Mouse (Mus musculus): ENCODE results near the gene Ppp1ca. TPM values are rescaled to one million over a fixed set of nuclear protein-coding genes. Genes with fewer than 3 reads are reported as not detected.

Ppp1ca gene
- polyA plus RNA-seq, 1 experiment from 2014 or later, result 799 TPM

DNA sequence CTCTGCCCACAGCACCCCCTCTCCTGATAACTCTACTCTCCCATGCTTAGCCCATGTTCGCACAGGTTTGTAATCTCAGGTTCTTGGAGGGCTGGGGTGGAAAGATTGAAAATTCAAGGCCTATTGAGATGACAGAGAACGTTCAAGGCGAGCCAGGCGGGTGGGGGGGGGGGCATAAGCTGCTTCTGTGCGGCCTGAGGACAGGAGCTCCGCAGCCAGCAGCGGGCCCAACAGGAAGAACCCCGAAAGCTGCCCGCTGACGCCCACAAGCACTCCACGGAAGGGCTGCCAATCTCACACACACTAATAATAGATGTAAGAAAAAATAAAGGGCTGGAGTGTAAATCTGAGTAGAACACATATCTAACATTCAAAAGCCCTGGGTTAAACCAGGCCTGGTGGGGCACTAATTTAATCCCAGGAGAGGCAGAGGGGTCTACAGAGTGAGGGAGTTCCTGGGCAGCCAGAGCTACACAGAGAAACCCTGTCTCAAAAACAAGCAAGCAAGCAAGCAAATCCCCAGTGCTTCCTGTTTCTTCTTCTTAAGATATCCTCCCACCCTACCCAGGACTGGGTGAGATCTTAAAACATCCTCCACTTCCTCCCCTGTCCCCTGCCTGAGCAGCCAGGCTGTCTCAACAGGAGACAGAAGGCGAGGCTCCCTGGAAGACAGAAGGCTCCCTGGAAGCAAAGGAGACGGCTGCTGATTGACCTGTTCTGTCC is 11.9 kb downstream of the Ppp1ca start:
- Histone ChIP-seq H3K36me3 (ENCODE audit: control insufficient read depth, insufficient read depth, low read length) (0 out of 2 replicates have a peak, but pooled peaks cover 2% of the 10 kb centered on the region), H3K4me1 (ENCODE audit: control insufficient read depth, insufficient read depth, low read length) (peaks cover 12% of the 10 kb centered on the region), H3K4me3 (ENCODE audit: low read length) (no peak overlapping the region), H3K9me3 (ENCODE audit: control insufficient read depth, low read length) (no peaks in the 10 kb centered on the region), H3K27me3 (replicated peaks; ENCODE audit: control insufficient read depth, insufficient read depth, low read length) (no peaks in the 10 kb centered on the region), H3K27ac (ENCODE audit: low read length) (no peak overlapping the region), H3K9ac (ENCODE audit: low read depth, low read length) (no peak overlapping the region), H3K4me2 (ENCODE audit: low read depth, low read length) (no peak overlapping the region)
- no peak for ATAC-seq
- 70% methylated on average over 13 of the region's 13 CpGs for WGBS

DNA sequence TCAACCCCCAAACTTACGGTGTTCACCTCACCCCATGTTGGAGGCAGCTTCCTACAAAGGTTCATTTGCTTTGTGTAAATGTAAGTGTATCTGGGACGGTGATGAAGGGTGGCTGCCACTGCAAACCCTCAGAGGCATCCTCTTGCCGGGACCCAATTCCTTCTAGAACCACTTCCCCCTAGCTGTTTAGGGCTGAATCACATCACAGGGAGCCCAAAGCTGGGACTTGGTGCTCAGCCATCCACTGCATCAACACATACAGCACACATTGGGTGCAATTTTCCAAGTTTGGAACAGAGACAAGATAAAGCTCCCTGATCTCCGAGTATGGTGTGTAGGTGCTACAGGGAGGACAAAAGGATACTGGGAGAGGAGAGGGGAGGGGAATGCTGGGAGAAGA is 13.0 kb downstream of the Ppp1ca start:
- Histone ChIP-seq H3K9me3 (ENCODE audit: control insufficient read depth, low read length) (no peaks in the 10 kb centered on the region), H3K4me1 (ENCODE audit: control insufficient read depth, insufficient read depth, low read length) (peaks cover 12% of the 10 kb centered on the region), H3K9ac (ENCODE audit: low read depth, low read length) (no peak overlapping the region), H3K4me3 (ENCODE audit: low read length) (no peak overlapping the region), H3K36me3 (ENCODE audit: control insufficient read depth, insufficient read depth, low read length) (no peaks in the 10 kb centered on the region), H3K27ac (ENCODE audit: low read length) (no peak overlapping the region), H3K4me2 (ENCODE audit: low read depth, low read length) (no peak overlapping the region), H3K27me3 (replicated peaks; ENCODE audit: control insufficient read depth, insufficient read depth, low read length) (no peaks in the 10 kb centered on the region)
- 59% methylated on average over 4 of the region's 4 CpGs for WGBS
- no peak for ATAC-seq

DNA sequence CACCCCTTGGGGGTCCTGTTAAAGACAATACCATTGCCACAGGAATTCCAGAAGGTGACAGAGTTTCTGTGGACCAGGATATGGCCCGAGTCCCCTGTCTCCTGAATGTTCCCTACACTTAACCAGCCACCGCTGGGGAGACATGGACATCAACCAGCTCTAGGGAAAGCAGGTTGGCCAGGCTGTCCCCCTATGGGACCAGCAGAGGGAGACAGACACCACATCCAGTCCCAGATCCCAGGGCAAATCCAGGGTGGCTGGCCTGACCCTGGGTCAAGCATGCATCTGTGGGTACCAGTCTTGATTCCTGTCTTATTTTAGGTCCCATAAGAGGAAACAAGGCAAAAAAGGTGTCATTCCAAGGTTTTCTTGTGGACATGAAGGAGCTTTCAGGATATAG is 15.1 kb downstream of the Ppp1ca start:
- no peaks in the 10 kb centered on the region for H3K27me3 ChIP-seq (replicated peaks; ENCODE audit: control insufficient read depth, insufficient read depth, low read length)
- no peaks in the 10 kb centered on the region for H3K9me3 ChIP-seq (ENCODE audit: control insufficient read depth, low read length)
- H3K4me1 ChIP-seq (ENCODE audit: control insufficient read depth, insufficient read depth, low read length), result peaks cover 3% of the 10 kb centered on the region; the same call in 1 of the 2 replicates
- H3K4me3 ChIP-seq (ENCODE audit: low read length), result no peak overlapping the region
- no peak overlapping the region for H3K27ac ChIP-seq (ENCODE audit: low read length)
- ATAC-seq, result peak; percentile 64; the same call in 1 of the 2 replicates
- 5% methylated on average over 2 of the region's 2 CpGs for WGBS
- H3K9ac ChIP-seq (ENCODE audit: low read depth, low read length), result no peak overlapping the region
- H3K36me3 ChIP-seq (ENCODE audit: control insufficient read depth, insufficient read depth, low read length), result no peaks in the 10 kb centered on the region
- H3K4me2 ChIP-seq (ENCODE audit: low read depth, low read length), result no peak overlapping the region

DNA sequence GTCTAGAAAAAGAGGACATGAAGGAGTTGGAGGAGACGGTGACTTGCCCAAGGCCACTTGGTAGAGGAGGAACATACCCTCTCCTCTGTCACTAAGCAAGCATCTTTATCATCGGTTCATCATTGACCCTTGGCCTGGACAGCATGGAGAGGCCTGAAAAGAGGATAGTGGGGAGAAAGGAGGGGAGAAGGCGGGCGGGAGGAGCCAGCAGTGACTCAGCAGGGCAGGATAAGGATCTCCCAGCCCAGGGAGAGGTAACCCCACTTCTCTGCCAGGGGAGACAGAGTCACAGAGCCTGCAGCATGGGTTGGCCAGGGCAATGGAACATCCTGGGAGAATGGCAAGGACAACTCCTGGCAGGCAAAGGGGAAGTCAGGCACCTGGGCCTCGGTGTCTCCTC is 16.7 kb downstream of the Ppp1ca start:
- Histone ChIP-seq H3K9ac (ENCODE audit: low read depth, low read length) (no peak overlapping the region), H3K4me1 (ENCODE audit: control insufficient read depth, insufficient read depth, low read length) (peaks cover 14% of the 10 kb centered on the region), H3K27me3 (replicated peaks; ENCODE audit: control insufficient read depth, insufficient read depth, low read length) (no peaks in the 10 kb centered on the region), H3K27ac (ENCODE audit: low read length) (no peak overlapping the region), H3K9me3 (ENCODE audit: control insufficient read depth, low read length) (no peaks in the 10 kb centered on the region), H3K4me3 (ENCODE audit: low read length) (no peak overlapping the region), H3K36me3 (ENCODE audit: control insufficient read depth, insufficient read depth, low read length) (no peaks in the 10 kb centered on the region), H3K4me2 (ENCODE audit: low read depth, low read length) (no peak overlapping the region)
- ATAC-seq, result no peak
- 70% methylated on average over 5 of the region's 5 CpGs for WGBS

DNA sequence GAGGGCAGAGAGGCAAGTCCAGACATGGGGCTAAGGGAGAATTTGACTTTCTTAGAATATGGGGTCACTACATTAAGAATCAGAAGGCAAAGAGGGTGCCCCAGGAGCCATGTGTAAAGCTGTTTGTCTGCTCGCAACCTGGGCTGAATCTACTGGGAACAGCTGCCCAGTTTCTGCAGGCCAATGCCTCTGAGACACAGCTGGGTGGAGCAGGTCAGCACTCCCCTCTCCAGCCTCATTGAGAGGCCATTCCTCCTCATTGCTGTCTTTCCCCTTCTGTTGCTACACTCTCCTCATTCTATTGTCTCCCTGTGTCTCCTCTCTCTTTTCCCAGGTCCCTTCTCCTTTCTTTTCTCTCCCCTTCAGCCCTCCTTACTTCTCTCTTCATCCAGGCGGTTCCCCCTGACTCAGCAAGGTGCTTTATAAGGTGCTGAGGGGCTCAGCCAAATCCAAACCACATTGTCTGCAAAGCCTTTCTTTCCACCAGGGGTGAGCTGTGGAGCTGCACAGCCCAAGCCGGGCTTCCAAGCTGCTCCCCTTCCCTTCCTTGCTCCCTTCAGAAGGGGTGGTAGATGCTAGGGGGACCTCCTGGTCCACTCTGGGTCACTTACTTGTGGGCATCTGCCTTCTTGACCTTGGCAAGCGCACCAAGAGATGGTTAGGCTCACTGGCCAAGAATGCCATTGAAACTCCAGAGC is 20.2 kb downstream of the Ppp1ca start:
- Histone ChIP-seq H3K27ac (ENCODE audit: low read length) (no peak overlapping the region), H3K9ac (ENCODE audit: low read depth, low read length) (peak overlapping the region; percentile 16; the same call in 1 of the 2 replicates), H3K9me3 (ENCODE audit: control insufficient read depth, low read length) (no peaks in the 10 kb centered on the region), H3K36me3 (ENCODE audit: control insufficient read depth, insufficient read depth, low read length) (no peaks in the 10 kb centered on the region), H3K27me3 (replicated peaks; ENCODE audit: control insufficient read depth, insufficient read depth, low read length) (no peaks in the 10 kb centered on the region), H3K4me2 (ENCODE audit: low read depth, low read length) (no peak overlapping the region), H3K4me1 (ENCODE audit: control insufficient read depth, insufficient read depth, low read length) (peaks cover 33% of the 10 kb centered on the region), H3K4me3 (ENCODE audit: low read length) (no peak overlapping the region)
- WGBS, result 59% methylated on average over 4 of the region's 4 CpGs
- no peak for ATAC-seq

DNA sequence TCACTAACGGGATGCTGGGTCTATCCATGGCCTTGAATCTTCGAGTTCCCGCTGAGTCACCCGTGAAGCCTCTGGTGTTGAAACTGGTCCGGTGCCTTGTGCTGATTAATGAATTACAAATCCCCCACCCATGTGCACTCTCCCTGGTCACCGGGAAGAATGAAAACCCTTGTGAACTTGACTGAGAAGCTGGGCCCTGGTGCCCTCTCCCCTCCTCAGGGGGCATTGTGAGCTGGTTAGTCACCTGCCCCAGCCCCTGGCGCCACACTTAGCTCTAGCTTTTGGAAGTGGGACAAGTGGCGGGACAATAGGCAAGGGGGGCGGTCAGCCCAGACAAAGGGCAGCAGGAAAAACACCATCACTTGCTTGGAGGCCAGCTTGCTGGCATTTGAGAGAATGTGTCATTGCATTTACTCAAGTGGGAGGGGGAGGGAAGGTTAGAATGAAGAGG is 21.7 kb downstream of the Ppp1ca start:
- ATAC-seq, result peak; percentile 35
- no peaks in the 10 kb centered on the region for H3K36me3 ChIP-seq (ENCODE audit: control insufficient read depth, insufficient read depth, low read length)
- H3K9ac ChIP-seq (ENCODE audit: low read depth, low read length), result peak overlapping the region; percentile 98
- peak overlapping the region; percentile 96 for H3K27ac ChIP-seq (ENCODE audit: low read length)
- no peaks in the 10 kb centered on the region for H3K27me3 ChIP-seq (replicated peaks; ENCODE audit: control insufficient read depth, insufficient read depth, low read length)
- peaks cover 48% of the 10 kb centered on the region for H3K4me1 ChIP-seq (ENCODE audit: control insufficient read depth, insufficient read depth, low read length)
- WGBS, result 9% methylated on average over 9 of the region's 9 CpGs
- no peaks in the 10 kb centered on the region for H3K9me3 ChIP-seq (ENCODE audit: control insufficient read depth, low read length)
- peak overlapping the region; percentile 87 for H3K4me3 ChIP-seq (ENCODE audit: low read length)
- peak overlapping the region; percentile 96 for H3K4me2 ChIP-seq (ENCODE audit: low read depth, low read length)

DNA sequence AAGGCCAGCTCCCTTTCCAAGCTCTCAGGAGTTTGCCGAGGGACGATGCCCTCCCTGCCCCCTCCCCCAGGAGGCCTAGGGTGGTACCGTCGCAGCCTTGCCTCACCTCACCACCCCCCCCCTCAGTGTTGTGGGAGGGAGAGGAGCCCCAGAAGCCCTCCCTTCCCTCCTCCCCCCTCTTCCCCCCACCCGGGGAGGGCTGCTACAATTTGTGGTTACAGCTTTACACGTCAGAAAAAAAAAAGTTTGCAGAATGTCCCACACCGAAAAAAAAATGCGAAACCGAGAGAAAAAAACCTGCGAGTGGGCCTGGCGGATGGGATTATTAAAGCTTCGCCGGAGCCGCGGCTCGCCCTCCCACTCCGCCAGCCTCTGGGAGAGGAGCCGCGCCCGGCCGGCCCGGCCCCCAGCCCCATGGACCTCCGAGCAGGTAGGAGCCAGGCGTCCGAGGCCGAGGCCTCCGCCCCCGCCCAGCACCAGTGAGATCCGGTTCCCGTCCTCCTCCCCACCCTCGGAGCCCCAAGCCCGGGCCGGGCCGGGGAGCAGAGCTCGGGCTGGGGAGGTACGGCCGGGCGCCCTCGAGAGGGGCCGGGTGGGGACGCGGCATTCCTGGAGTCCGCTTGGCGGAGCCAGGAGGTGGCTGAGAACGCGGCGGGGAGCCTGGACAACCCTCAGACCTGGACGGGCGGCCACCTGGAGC is 22.4 kb downstream of the Ppp1ca start, which contains the start of the genes Clcf1 and AC109138.7:
TSS of gene Clcf1 (plus strand) at position 168 of the 700 bp plus-strand sequence.
TSS of gene AC109138.7 (plus strand) at position 287 of the 700 bp plus-strand sequence.
- peak; percentile 49 for ATAC-seq
- no peaks in the 10 kb centered on the region for H3K27me3 ChIP-seq (replicated peaks; ENCODE audit: control insufficient read depth, insufficient read depth, low read length)

DNA sequence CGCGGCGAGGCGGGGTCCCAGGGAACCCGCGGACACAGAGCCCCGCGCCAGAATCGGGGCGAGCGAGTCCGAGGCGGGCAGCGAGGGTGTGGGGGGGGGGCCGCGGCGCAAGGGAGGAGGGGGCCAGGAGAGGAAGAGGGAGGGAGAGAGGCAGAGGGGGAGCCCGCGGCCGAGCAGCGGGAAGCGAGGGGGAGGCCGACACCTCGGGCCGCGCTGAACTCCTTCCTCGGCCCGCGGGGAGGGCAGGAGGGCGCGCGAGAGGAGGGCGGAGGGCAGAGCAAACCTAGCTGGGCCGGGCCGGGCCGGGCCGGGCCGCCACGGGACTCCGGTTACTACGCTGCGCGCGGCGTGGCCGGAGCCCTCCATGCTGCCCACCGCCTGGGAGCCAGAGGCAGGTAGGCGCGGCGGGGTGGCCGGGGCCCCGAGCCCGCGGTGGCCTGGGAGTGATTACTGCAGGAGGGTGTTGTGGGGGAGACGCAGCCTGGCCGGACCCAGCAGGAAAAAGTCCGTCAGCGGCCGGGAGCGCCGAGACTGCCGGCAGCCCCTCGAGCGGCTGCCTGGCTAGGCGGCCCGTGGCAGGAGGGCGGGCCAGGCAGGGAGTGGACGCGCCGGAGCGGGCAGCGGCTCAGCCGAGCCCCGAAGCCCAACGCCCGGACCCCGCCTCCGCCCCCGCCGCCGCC is 23.0 kb downstream of the Ppp1ca start:
- peak overlapping the region; percentile 98 for H3K9ac ChIP-seq (ENCODE audit: low read depth, low read length)
- H3K9me3 ChIP-seq (ENCODE audit: control insufficient read depth, low read length), result no peaks in the 10 kb centered on the region
- H3K27me3 ChIP-seq (replicated peaks; ENCODE audit: control insufficient read depth, insufficient read depth, low read length), result no peaks in the 10 kb centered on the region
- peak overlapping the region; percentile 96 for H3K27ac ChIP-seq (ENCODE audit: low read length)
- peak overlapping the region; percentile 96 for H3K4me2 ChIP-seq (ENCODE audit: low read depth, low read length)
- ATAC-seq, result peak; percentile 35
- peaks cover 57% of the 10 kb centered on the region for H3K4me1 ChIP-seq (ENCODE audit: control insufficient read depth, insufficient read depth, low read length)
- 0% methylated on average over 62 of the region's 81 CpGs for WGBS
- no peaks in the 10 kb centered on the region for H3K36me3 ChIP-seq (ENCODE audit: control insufficient read depth, insufficient read depth, low read length)
- peak overlapping the region; percentile 87 for H3K4me3 ChIP-seq (ENCODE audit: low read length)

More for the DNA sequence above, 22.4 kb downstream of the Ppp1ca start, which contains the start of the genes Clcf1 and AC109138.7:
- under 1% methylated on average over 48 of the region's 49 CpGs for WGBS
- Histone ChIP-seq H3K4me3 (ENCODE audit: low read length) (peak within 1 kb of the TSS; percentile 87), H3K27ac (ENCODE audit: low read length) (peak within 1 kb of the TSS; percentile 96), H3K9ac (ENCODE audit: low read depth, low read length) (peak within 1 kb of the TSS; percentile 98), H3K9me3 (ENCODE audit: control insufficient read depth, low read length) (no peaks in the 10 kb centered on the region), H3K4me1 (ENCODE audit: control insufficient read depth, insufficient read depth, low read length) (peaks cover 51% of the 10 kb centered on the region), H3K36me3 (ENCODE audit: control insufficient read depth, insufficient read depth, low read length) (no peaks in the 10 kb centered on the region), H3K4me2 (ENCODE audit: low read depth, low read length) (peak within 1 kb of the TSS; percentile 96)
